Mouse (Mus musculus): ENCODE data around the gene Trim54.

Gene Trim54

DNA sequence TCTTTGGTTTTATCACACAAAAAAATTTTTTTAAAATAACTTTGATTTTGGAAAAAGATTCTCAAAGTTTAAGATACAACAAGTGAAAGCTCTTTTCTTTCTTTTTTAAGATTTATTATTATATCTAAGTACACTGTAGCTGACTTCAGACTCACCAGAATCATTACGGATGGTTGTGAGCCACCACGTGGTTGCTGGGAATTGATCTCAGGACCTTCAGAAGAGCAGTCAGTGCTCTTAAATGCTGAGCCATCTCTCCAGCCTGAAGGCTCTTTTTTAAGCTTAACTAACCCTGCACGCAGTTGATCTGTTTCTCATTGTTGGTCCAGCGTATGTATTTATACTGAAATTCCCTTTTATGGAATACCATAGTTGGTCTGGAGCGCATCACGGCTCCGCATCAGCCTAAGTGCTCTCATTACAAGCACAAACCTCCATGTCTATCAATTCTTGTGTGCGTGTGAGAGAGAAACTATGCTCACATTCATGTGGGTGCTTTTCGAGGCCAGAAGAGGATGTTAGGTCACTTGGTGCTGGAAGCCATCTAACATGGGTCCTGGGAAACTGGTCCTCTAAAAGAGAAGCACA lies 64.8 kb downstream of the Trim54 start:
- no peak for ATAC-seq (ENCODE audit: low TSS enrichment)

DNA sequence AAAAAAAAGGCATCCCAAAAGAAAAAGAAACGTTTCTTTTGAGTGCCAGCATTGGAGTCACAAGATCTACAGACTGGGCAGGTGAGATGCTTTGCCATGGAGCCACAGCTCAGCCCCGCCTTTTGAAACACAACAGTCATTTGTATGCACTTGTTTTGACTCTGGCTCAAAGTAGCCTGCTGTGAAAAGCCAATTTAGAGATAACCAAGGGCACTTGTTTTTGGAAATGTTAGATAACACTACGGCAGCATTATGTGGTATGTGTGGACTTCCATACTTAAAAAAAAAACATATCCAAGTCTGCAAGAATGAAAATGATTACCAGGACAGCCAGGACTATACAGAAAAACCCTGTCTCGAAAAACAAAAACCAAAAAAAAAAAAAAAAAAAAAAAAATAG lies 67.2 kb downstream of the Trim54 start:
- no peak for ATAC-seq (ENCODE audit: low TSS enrichment)

All from frontal cortex, adult (tissue).